Mouse (Mus musculus) thymus, postnatal 10 days (tissue): Measurements from ENCODE around the gene Zfand3.

Source experiments
- DNase-seq, 2 experiments: peaks; one replicate each; pipeline ENCODE4 v3.0.0; 2021; ENCODE audit warnings: low spot score in 2 of 2

Zfand3 gene

DNA sequence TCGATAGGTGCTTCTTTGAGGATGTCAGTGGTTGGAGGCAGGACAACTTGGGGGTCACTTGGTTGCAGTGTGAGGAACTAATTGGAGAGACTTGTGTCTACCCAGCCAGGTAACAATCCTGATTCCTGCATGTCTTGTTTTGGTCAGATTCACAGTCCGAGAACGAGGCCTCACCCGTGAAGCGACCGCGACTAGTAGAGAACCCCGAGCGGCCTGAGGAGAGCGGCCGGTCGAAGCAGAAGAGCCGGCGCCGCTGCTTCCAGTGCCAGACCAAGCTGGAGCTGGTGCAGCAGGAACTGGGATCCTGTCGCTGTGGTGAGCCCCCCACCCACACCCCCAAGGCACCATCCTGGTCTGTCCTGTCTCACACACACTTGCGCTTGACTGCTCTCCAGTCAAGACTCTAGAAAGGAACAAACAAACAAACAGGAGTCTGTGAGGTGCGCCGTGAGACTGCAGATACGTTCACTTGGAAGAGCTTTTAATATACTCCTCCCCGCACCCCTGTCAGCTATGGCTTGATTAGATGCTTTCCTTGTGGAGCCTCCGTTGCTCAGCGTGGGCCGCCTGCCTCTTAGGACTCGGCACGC, 188.0 kb downstream of the Zfand3 start:
- no peak for DNase-seq

DNA sequence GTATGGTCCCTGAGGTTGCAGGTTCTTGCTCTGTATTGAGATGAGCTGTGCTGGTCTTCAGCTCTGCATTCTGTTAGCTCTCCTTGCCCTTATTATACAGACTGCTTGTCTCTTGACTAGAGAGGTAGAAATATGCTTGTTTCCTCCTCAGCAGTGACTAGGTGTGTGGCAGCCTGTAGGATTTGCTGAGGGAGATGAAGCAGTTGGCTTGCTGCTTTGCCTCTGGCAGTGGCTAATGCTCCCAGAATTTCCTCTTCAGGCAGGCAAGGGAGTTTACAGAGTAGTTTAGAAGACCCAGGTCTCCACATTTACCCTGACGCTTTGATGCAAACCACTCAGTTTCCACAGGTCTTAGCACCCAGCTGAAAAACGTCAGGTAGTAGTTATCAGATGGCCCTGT, 189.1 kb downstream of the Zfand3 start:
- DNase-seq = no peak

DNA sequence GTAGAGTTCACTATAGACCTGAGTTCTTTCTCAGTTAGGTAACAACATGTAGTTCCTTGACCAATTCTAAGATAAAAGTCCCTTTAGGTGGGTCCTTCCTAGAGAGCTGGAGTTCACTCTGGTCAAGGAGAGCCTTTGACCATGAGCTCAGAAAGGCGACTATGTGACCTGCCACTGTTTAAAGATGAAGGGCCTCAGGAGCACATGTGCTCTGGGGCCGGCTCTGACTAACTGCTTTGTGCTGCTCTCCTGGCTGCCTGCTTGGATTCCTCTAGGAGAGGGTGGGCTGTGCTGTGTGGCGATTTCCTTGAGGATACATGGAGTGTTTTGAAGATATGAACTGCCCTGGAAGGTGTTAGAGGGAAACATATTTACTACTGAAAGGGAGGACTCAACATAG, 189.6 kb downstream of the Zfand3 start:
- DNase-seq = no peak

DNA sequence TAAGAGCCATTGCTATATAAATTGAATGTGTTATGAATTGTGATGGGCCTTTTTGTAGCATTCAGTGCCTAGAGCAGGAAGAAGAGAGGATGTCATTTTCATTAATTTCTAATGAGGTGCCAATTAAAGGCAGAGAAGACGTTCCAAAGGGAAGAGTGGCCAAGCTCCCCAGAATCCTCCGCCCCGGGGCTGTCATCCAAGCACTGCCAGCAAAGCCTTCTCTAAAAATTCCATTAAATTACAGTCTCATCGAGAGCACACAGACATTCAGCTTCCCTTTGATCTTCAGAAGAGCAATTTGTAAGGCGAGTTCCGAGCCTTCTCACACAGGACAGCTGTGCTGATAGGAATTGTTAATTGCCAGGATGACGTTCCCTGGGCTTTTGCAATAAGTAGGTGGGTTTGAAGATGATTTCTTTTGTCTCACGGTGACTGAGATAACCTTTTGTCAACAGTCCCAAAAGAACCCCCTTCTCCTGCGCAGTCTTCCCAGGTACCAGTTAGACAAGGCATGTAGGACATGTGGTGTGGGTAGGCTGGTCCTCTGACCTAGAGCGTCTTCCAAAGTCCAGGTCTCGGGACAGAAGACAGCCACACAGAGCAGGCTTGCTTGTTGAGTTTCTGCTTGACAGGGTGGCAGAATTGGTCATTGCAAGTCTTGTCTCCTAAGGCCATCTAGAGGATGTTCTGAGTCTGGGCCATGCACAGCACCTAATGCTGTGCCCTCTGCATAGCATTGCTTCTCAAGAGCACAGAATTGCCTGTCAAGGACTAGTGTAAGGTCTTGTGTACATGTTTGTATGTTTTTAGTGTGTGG, 190.3 kb downstream of the Zfand3 start:
- DNase-seq = no peak

DNA sequence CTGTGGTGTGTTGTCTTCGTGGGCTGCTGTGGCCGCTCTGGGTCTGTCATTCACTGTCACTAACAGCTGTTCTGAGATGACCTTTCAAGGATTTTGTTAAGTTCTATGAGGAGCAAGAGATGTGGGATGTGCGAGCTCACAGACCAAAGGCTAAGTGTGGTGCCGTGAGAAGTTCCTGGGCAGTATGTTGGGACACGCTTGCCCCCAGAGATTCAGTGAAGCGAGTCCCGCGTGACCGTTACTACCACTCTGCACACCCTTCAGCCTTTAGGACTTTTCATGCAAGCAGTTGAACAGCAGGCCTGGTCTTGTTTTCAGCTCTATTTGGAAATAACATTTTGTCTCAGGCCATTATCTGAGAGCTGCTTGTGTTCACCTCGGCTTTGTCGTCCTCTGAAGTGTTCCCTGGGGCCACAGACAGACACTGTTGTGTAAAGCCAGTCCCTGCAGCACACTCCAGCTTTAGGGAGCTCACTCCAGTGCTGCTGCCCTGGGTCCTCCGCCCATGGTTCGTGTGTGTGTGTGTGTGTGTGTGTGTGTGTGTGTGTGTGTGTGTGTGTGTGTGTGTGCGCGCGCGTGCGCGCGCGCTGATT, 191.2 kb downstream of the Zfand3 start:
- DNase-seq = no peak

DNA sequence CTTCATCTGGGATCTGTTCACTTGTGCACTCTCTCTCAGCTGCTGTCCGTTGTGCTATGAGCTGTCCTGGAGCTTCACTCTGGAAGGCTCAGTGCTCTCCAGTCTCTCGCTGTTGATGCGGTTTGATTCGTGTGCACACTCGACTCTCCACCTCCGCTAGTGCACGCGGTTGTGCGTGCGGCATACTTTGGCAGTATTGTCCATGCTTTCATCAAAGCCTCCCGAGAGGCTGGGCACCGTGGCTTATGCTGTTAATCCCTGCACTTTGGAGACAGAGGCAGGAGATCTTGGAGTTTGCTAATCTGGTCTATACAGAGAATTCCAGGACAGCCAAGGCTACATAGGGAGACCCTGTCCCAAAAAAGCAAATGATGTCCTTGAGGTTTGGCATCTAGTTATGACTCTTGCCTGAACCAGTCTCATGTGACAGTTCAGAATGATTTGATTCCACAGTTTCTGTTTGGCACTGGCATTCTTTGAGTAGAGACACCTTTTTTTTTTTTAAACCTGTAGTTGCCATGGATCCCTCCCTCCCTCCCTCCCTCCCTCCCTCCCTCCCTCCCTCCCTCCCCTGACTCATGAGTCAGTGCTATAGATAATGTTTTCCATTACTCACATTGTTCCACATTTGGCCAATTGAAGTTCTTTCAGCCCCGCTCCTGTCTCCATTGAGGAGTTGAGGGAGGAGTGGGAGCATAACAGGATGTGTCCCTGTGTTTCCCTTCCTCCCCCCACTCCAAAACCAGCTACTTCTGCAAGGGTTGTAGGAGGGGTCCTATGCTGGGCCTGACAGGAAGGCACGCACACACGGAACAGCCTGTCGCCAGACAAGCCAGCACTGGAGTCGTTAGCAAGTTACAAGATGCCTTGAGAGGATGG, 192.1 kb downstream of the Zfand3 start:
- DNase-seq = no peak

DNA sequence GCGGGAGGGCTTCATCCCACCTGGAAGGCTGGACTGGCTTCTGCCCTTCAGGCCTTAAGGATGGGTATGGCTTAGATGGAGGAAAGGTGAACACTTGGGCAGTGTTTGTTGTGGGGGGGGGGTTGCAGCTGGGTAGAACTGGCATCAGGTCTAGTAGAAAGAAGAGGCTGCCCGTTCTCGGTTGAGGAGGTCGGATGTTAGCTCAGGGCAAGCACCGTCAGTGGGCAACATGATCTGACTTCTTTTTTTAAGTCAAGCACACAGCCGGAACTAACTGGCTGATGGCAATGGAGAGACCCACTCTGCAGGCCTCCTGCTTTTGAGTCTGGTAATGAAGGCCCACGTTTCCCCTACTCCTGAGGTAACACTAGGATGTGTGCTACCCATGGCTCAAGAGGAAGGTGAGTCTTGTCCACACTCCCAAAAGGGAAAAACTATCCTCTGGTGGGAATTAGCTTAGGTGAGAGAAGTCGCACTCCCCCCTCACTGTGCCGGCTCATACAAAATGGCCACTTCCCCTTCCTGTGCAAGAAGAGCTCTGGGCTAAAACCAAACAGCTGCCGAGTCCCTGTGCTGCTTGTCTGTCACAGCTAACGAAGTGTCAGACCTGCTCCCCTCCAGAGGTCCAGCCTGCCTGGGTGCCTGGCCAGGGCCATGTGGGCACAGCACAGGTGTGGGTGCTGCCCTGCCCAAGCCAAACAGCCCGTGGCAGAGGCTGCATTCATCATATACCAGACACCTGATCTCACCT, 192.9 kb downstream of the Zfand3 start:
- DNase-seq = peak; percentile 25 to 49

DNA sequence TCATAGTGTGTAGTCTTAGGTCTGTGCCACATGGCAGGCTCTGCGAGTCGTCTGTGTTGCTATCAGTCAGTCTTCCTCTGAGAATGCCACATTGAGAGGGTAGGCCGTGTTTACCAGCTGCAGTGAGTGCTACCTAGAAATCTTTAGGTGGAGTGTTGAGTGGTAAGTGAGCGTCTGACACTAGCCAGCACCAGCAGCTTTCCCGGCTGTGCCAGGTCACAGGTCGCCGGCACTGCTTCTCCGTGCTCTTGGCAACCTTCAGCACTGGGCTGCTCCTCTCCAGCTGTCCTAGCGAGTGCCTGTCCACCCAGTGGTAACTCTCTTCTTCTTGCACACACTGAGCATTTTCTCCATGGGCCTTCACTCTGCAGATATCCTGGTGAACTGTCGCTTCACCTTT, 193.9 kb downstream of the Zfand3 start:
- DNase-seq = no peak

DNA sequence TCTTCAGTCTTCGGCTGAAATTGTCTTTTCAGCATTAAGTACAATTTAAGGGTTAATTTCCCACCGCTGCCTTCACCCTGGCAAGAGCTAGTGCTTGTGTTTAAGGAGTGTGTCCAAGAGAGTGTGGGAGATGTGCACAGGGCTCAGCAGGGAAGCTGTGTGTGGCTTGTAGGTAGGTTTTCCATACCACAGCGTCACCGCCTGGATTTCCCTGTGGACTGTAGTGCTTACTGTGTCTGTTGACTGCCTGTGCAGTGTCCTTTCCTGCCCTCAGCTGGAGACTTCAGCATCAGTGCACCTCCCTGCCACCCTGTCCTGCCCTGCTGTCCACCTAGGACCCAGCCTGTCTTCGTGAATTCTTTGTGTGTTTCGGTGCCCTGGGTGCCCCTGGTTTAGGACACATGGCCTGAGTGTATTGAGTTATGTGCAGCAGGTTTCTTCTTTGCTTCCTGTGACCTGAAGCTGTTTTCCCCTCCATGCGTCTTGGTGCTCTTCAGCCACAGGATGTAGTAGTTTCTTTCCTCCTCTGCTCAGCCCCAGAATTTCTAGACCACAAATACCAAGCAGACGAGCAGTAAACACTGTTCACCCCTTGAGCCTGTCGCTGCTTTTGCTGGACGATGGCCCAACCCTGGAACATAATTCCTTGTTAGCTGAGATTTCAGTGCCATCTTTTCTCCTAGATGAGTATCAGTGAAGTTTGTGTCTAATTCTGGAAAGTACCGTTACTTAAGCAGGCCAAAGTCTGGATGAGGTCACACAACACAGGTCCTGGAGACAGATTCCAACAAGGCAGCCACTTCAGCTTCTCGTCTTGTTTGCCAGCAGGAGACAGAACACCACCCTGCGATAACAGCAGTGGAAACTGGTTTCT, 195.1 kb downstream of the Zfand3 start:
- DNase-seq = no peak

DNA sequence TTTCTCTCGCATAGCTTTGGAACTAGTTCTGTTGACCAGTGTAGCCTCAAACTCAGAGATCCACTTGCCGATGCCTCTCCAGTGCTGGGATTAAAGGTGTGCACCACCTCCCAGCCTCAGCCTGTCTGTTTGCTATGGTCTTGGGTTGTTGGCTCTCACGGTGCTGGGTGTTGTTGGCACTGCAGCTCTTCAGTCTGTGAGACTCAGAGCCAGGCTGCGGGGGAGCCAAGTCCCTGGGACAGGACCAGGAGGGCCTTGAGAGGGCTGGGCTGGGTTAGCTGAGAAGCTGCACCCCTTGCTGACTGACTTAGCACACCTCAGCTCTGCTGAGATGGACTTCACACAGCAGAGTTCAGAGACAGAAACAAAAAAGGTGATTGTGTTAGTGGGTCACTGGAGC, 195.8 kb downstream of the Zfand3 start:
- DNase-seq = no peak

DNA sequence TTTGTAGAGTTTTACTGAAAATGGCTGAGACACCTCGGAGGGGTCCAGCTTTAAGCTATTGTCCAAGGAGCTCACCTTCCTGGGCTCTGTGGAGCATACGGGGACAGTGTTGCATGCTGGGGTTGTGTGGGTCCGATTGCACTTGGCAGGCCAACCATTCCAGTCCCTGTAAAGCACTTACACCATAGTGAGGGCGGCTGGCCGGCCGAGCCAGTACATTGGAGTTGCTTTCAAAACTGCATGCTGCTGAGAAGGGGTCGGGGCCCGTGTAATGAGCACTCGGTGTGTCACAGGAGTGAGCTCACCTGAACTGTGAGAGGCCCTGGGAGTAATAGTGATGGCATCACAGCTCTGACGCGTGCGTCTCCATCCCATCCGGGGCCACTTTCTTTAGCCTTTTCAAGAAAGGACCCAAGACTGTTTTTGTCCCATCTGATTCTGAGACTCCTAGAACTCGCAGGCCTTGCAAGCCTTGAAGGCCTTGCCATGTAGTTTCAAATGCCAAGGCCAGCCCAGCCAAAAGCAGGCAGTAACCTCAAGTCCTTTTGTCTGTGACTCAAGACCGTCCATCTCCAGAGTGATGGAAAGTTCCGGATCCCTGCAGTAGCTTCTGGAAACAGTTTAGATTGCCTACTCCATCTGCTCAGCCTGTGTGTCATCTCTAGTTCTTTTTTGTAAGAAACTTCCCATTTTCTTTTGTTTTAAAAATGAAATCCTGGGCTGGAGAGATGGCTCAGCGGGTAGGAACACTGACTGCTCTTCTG, 200.7 kb downstream of the Zfand3 start:
- no peak for DNase-seq

DNA sequence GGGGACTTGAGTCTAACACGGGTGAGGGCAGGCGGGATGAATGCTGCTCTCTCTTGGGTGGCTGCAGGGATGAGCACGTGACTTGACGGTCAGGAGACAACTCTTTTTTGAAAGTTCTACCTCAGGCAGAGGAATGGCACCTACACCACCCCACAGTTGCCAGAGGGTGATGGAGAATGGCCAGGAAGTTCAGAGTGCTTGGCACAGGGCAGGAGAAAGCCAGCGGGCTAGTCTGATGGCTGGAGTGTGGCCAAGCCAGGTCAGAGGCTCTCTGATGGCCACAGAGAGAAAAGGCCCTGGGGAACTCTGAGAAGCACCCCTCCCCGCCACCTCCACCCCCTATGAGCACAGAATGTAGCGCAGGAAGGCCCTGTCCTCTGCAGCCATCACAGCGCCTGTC, 205.7 kb downstream of the Zfand3 start:
- DNase-seq = no peak

DNA sequence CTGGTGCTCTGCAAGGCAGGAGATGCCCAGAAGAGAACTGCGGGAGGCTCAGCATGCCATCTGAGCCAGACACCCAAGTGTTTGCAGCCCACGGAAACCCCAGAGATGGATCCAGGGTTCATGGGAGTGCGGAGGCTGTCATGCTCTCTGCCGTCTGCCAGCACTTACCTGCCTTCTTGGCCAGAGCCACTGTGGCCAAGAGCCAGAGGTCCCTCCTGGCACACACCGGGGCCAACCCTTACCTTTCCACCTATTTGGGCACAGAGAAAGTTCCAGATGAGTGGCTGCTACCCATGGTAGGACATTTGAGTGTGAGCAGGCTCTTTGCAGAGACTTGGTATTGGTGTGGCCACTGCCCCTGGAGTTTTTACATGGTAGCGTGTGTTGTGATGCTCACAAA, 206.4 kb downstream of the Zfand3 start:
- no peak for DNase-seq

DNA sequence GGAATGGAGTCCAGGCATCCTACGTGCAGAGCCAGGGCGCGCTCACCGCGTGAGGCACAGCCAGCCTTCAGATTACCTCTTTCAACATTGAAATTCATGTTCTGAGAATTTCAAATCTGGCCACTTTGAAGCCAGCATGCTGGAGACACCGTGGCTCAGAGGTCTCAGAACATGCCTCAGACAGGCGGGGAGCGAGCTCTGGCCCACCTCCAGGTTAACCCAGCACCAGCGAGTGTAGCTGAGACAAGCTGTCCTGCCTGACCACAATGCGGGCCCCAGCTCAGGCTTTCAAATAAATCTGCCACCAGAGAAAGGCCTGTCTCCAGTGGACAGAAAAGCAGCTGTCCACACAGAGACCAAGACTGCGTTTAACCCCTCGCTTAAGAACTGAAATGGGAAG, 208.1 kb downstream of the Zfand3 start:
- DNase-seq = no peak

DNA sequence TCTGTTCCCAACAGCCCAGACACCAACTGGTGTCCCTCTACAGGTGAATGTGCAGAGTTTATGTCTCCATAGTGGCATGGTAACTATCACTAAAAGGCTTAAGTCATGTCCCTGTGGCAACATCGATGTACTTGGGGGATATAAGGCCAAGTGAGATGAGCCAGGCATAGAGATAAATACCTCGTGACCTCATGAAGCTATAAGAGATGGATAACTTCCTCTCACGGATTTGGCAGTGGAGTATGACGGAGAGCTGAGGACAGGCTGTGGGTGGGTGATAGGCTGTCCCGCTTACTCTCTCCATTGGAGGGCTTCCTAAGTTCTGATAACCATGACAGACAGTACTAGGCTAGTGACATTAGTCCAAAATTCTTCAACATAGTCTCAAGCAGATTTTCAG, 208.8 kb downstream of the Zfand3 start:
- DNase-seq = no peak

DNA sequence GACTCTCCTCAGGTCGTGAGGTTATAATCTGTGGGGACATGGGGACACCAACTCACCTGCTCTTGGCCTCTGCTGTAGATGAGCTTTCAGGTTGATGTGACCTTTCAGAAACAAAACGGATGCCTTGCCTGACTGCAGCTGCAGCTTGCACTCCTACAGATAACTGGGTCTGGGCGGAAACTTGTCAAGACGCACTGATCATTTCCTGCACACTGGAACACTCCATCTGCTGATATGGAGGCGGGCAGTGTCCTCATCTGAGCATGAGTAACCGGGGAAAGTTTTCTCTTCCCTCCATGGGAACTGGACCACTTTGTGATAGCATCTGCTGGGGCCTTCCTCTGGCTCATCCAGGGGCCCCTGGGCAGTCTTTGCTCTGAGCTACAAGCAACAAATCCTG, 209.9 kb downstream of the Zfand3 start:
- DNase-seq = no peak

DNA sequence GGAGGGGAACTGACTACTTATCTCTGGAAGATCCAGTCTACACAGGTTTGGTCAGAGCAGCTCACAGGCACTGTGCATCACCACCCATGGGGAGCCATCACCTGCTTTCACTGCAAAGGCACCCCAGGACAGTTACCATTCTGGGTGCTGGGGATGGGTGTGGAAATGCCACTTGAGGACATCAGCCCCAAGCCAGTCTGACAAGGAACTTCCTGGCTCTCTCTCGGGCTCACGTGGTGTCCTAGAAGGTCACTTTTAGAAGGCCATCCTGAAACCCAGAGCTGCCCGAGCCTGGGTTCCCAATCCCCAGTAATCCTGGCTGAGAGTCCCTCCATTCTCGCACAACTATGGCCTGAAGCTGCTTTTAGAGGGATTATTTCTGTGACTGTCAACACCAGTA, 211.2 kb downstream of the Zfand3 start:
- no peak for DNase-seq

DNA sequence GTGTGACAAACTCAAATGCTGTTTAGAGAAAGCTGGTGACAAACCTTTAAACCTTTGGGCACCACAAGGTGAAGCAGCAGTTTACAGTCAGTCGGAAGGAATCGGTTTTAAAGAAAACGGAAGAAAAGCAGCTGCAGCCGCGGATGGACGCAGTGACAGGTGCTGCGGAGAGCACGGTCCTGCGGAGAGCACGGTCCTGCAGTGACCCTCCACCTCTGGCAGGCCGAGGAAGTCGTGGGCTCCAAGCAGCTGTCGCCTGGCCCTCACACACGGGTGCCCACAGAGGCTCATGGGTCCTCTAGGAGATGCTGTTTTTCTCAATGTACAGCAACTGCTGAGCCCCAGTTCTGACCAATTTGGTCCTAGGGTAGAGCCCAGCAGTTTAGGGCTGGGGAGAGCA, 217.1 kb downstream of the Zfand3 start:
- no peak for DNase-seq

DNA sequence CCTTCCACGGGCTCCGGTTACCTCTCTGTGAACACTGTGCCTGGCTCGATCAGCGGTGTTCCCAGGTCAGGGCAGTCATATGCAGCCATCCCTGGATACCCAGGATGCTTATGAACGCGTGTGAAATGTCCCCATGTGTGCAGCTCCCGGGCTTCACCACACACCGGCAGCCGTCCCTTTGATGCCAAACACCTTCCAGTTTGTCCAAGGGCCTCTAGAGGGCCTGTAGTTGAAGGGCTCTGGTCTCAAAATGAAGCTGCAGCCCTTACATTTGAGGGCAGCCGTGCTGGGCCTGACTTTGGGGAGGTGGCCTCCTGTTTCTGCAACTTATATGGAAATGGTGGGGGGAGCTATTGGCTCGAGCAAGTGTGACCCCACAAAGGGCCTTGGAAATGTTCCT, 217.8 kb downstream of the Zfand3 start:
- DNase-seq = no peak

DNA sequence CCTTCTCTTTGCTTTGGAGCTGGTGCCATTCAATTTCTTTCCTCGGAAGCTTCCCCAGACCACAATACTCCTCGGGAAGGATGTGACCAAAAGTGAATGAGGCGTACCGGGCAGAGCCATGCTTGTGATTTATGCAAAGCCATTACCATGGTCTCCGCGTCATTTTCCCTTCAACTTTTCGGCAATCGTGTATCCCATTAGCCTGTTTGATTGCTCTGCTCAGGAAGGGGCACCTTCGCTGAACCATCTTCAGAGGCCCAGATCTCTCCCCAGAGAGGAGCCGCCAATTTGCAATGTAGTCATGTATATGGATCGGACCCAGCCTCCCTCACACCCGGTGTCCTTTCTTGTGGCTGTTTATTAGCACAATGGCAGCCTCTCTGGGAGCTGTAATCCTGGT, 218.3 kb downstream of the Zfand3 start:
- no peak for DNase-seq
